Mouse (Mus musculus): ENCODE results near the gene Trim7.
A peak's percentile ranks its signal among the peaks of the same experiment; 100 is the strongest.
"Not testable (repeated sequence)": the region's sequence is repeated elsewhere in the genome, so short reads cannot be mapped to it uniquely, and the experiment has no call there.

Trim7 gene

DNA sequence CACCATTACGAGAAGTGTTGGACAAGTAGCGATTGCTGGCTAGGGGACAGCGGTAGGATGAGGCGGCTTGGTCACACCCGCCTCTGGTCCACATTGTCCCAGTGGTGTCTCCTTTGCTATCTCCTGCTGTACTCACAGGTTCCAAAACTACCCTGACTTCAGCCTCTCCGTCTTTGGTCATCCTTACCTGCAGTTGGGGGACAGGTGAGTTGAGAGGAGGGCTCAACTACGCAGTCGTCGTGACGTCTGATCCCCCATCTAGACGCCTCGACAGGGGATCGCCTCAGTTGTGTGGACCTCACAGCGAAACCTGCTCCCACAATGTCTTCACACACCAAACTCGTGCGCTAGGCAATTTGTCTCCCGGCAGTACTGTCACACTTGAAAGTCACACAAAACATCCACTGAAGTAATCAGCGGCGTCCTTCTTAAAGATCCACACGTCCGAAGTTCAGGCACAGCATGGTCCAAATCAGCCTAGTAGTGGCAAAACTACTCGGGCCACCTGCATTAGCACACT is 1.6 kb upstream of the Trim7 start:
- DNase-seq (ENCODE audit: low spot score), result no peak

DNA sequence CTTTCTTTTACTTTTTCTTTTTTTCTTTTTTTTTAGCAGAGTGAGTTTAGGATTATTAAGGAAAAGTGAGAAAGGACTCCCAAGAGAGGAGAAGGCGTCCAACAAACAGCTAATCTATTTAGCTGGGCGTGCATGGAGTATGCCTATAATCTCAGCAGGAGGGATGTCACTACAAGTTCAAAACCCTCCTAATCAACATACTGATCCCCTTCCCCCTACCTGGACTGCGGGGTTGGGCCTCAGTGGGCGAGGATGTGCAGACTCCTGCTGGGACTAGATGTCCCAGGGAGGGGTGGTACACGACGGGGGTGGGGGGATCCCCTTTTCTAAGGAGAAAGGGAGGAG is 784 bp downstream of the Trim7 start:
- DNase-seq (ENCODE audit: low spot score), result no peak

DNA sequence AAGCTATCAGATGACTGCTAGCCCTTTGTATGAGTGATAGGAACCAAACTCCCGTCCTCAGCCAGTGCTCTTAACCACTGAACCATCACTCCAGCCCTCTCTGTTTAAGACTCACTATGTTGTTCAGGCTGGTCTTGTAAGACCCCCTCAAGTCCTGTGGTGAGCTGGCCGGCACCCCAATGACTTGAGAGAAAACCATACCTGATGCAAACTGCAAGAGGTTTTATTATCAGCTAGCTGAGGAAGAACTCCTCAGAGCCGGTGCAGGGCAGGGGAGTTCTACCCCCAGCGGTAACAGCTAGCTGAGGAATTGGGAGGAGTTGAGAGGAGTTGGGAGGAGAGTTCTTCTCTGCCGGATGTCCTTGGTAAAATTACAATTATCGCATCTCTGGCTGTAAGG is 2.0 kb downstream of the Trim7 start:
- no peak for DNase-seq (ENCODE audit: low spot score)

DNA sequence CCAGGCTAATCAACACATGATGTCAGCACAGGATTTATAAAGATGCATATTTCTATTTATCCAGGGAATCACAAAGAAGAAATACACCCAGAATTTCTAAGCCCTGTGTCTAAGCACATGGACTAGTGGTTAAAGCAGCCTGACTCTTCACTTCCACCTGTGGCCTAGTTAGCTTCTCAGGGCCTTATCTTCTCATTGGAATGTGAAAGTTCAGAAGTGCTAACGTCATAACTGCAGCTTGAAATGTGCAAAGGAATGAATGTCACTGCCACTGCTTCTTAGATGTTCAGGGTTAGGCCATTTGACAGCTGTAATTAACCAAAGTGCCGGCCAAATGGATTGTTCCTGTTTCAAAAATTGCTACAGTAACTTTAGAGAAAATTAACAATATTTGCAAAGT is 4.3 kb downstream of the Trim7 start:
- no peak for DNase-seq (ENCODE audit: low spot score)

DNA sequence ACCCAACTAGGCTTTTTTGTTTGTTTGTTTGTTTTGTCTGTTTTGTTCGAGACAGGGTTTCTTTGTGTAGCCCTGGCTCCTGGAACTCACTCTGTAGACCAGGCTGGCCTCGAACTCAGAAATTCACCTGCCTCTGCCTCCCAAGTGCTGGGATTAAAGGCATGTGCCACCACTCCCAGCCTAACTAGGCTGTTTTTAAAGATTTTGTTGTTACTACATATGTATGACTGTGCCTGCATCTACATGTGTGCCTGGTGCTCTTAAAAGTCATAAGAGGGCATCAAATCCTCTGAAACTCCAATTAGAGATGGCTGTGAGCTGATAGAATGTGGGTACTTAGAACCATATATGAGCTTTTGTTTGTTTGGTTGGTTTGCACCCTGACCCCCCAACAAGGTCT is 5.3 kb downstream of the Trim7 start:
- DNase-seq (ENCODE audit: low spot score), result no peak

DNA sequence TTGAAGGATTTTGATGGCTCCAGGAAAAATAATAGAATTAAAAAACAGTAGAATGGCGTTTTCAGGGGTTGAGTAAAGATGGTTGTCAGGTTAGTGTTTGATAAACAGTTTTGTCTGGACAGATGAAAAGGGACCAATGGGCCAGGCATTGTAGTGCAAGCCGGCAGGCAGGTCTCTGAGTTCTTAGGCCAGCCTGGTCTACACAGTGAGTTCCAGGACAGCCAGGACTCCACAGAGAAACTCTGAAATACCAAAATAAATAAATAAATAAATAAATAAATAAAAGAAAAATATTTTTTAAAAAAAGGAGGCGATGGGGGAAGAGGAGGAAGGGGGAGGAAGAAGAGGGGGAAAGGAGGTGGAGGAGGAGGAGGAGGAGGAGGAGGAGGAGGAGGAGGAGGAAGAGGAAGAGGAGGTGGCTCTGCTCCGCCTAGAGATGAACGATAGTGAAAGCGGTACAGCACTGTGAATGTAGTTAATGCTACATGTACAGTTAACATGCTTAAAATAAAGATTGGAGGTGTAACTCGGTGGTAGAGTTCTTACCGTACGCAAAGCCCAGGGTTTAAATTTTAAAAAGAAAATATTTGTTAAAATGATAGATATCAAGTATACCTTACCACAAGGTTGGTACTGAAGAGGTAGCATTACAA is 7.3 kb downstream of the Trim7 start:
- DNase-seq (ENCODE audit: low spot score), result no peak

DNA sequence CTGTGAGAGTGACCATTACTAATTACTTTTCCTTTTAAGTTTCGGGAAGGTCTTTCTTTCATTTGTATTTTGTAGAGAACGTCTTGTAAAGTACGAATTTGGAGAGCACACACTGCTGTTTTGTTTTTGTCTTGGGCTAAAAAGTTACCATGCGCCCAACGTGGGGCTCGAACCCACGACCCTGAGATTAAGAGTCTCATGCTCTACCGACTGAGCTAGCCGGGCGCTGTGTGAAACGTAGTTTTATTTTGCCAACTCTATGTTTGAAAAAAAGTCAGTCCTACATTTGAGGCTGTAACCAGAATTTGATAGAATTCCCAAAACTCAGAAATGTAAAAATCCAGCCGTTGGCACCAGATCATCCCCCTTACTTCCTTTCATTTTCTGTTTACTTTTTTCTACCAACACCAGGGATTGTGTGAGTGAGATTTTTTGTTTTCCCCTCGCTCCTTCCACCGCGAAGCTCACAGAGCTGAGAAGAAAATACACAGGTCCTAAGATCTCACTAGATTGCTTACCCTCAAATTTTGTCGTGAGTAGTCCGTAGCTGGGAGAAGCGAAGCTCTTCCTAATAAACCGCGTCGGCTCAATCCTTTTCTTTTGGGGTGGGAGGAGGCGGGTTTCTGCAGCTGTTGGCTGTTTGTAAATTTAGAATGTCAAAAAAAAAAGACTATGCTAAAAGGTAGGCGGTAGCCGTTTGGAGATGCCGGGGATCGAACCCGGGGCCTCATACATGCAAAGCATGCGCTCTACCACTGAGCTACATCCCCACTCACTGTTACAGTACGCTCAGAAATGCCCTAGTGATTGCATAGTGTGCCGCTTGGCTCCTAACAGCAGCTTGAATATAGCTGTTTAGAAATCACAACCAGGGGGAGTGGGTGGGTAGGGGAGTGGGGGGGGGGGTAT is 8.0 kb downstream of the Trim7 start:
- peak; percentile 77 for DNase-seq (ENCODE audit: low spot score)

DNA sequence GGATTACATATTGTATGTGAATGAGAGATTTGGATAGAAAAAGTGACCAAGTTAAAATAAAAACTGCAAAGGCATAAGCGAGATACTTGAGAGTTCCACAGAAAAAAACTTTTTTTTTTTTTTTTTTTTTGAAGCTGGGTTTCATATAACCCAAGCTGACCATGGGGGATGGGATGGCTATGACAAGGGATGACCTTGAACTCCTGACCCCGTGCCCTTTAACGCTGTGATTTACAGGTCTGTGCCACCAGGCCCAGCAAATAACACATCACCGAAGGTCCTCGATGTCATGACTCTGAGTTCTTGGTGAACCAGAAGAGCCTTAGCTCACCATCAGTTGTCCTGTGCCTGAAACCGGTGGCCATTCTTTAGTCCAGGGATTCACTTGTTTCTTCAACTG is 10.0 kb downstream of the Trim7 start:
- no peak for DNase-seq (ENCODE audit: low spot score)

DNA sequence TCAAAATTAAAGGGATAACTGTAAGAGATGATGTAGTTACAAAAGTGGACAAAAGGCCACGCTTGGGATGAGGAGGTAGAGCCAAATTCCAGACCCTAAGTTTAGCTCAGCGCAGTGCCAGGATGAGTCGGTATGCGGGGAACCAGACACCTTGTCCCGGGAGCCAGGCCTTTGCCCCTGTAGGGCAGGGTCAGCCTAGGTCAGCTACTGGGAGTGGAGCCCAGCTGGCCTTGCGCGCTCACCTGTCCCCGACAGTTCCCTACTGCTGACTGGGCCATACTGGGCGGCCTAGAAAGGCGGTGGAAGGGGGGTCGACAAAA is 11.0 kb downstream of the Trim7 start:
- DNase-seq (ENCODE audit: low spot score), result no peak

DNA sequence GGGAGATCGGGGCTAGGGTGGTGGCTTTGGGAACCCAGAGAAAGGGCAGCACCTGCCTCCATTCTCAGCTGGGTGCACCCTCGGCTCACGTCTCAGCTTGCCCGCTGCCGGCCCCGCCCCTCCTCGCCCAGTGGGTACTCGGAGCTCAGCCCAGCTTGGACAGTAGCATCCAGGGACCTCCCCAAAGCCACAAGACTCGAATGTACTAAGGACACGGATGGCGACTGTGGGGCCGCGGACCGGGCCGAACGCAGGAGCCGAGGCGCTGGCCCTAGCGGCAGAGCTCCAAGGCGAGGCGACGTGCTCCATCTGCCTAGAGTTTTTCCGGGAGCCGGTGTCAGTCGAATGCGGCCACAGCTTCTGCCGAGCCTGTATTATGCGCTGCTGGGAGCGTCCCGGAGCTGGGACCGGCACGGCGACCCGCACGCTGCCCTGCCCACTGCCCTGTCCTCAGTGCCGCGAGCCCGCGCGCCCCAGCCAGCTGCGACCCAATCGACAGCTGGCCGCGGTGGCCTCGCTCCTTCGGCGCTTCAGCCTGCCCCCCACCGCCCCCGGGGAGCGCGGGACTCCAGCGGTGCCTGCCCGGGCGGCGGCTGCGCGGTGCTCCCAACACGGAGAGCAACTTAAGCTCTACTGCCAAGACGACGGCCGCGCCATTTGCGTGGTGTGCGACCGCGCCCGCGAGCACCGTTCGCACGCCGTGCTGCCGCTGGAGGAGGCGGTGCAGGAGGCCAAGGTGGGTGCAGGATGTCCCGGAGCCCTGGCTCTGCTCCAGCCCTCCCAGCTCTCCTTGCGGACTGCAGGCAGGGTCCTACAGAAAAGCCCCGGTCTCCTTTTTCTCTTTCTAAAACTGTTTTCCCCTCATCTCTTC is 11.6 kb downstream of the Trim7 start:
- peak; percentile 50 for DNase-seq (ENCODE audit: low spot score)

DNA sequence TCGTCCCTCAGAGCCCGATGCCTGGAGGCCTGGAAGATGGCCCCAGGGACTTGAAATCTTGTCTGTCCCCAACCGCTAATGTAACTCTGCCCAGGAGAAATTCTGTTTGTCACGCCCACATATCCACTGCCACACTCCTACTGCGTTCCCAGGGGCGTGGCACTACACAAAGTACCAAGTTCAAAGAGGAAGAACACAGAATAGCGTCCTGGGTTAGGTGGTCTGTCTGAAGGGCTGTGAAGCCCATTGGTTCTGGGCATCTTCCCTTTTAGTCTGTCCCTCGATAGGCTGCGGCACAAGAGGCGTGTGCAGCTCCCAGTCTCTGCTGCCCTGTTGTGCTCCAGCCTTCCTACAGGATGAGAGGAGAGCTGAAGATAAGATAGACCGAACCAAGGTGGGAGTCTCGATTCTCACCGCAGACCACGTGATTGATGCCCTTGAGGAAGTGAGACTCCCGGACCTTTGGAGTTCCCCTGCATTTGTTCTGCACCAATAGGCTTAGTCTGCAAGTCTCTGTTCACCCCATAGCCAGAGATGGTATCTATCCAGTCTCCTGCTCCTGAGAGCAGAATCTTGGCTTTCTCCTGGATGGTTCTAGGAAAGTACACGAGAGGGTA is 12.3 kb downstream of the Trim7 start:
- DNase-seq (ENCODE audit: low spot score), result peak; percentile 42

DNA sequence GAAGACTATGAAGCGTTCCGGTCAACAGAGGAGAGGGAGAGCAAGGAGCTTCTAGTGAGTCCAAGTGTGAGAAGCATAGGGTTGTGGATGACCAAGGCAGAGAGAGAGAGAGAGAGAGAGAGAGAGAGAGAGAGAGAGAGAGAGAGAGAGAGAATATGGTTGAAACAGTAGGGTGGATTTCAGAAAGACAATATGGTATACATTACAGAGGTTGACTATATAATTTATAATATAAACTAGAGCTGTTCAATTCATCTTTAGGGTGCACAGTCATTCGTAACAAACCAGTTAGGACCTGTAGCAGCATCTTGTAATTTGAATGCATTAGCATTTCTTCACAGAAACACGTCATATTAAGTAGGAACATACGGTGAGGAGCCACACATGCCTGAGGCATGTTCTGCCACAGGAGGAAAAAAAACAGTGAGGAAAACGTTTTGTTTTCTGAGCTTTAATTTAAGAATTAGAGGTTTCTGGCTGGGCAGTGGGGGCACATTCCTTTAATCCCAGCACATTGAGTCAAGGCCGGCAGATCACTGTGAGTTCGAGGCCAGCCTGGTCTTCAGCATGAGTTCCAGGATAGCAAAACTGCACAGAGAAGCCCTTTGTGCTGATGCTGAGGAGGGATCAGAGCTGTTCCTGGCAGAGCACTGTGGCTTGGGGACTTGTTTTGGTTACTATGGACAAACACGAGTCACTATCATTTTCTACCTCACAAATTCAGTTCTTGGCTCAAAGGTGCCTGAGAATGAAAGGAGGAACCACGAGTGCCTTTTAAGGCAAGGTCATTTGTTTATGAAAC is 13.1 kb downstream of the Trim7 start:
- no peak for DNase-seq (ENCODE audit: low spot score)

DNA sequence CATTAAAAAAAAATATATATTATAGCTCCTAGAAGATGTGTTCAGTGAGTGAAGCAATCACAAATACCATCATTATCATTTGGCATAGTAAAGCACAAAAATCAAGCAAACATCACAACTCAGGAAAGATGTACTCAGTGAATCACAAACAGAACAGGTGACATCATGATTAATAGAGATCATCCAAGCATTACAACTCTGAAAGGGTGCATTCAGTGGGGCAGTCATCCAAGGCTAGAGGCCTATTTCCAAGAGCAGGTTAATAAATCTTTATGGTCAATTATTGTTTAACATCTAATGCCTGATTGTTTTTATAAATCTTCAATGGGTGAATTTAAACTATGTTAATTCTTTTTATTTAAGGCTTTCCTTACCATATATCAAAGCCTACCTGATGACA is 14.9 kb downstream of the Trim7 start:
- no peak for DNase-seq (ENCODE audit: low spot score)

DNA sequence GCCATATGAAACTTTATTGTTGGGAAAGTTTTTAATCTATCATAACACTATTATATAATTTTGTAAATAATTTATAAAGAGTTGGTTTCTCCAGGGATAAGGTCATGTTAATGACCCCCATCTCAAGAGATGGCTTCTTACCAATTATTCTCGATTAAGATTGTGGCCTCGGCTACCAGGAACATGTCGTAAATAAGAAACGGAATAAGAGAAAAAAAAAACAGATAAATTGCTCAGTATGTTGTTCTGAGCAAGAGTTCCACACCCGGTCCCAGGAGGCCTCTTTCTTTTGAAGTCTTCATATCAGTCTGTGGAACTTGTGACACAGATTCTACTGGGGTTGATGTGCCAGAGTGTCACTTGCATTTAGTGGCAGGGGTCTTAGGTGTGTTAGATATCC is 15.3 kb downstream of the Trim7 start:
- DNase-seq (ENCODE audit: low spot score), result no peak

DNA sequence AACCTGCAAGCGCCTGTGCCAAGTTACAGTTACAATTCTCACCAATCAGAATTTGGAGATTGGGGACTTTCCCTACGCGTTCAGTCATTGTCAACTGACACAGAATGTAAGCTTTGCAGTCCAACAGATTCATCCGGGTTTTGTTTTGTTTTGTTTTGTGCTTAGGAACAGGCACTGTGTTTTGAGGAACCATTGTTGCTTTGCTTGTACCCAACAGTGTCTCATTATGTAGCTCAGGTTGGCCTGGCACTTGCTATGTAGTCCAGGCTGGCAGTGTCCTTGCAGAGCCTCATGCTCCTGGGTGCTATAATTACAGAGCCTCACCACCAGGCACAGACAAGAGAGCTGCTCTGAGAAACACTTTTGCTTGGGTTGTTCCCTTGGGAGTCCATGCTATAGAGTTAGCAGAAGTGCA is 16.4 kb downstream of the Trim7 start:
- DNase-seq (ENCODE audit: low spot score), result no peak

DNA sequence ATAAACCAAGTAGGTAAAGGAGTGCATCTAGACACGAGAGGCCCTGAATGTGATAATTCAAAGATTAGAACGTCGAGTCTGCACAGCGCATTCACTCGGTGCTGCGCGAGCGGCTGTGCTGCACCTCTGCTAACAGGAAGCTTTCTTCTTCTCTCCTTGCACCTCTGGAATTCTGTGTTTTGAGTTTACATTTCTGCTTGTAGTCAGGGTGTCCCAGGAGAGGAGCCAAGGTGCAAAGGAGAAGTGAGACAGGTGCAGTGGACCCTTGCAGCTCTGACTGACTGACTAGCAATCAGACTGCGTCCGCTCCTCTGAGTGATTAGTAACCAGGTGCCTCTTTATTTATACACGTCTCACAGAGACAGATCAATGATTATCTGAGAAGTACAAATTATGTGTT is 17.3 kb downstream of the Trim7 start:
- no peak for DNase-seq (ENCODE audit: low spot score)

DNA sequence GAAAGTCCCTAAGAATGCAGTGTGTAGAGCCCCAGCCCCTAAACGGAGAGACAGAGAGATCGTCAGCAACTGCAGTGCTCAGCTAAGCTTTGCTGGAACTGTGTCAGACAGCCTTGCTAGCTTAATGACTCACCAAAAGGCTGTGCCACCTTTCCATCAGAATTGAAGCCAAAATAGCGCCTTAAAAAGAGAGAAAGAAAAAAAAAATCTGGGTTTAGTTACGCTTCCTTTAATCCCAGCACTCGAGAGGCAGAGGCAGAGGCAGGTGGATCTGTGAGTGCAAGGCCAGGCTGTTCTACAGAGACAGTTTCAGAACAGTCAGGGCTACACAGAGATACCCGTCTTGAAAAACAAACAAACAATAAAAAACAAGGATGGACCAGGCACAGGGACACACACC is 18.4 kb downstream of the Trim7 start:
- no peak for DNase-seq (ENCODE audit: low spot score)

DNA sequence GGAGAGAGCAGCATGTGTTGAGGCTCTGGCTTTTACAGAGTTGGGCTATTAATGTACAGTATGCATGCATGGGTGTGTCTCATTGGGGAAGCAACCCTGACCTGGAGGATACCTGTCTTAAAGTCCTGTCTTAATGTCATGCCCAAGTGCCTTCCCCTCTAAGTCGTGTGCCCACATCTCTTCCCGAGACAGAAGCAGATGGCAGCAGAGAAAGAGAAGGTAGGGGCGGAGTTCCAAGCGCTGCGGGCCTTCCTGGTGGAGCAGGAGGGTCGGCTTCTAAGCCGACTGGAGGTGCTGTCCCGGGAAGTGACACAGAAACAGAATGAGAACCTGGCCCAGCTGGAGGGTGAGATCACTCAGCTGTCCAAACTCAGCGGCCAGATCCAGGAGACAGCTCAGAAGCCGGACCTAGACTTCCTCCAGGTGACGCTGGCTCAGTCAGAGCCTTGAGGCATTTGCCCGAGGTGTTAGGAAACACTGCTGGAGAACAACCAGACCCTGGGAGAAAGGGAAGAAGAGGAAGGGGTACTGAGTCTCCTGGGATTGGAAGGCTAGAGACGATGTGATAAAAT is 19.4 kb downstream of the Trim7 start:
- DNase-seq (ENCODE audit: low spot score), result no peak

DNA sequence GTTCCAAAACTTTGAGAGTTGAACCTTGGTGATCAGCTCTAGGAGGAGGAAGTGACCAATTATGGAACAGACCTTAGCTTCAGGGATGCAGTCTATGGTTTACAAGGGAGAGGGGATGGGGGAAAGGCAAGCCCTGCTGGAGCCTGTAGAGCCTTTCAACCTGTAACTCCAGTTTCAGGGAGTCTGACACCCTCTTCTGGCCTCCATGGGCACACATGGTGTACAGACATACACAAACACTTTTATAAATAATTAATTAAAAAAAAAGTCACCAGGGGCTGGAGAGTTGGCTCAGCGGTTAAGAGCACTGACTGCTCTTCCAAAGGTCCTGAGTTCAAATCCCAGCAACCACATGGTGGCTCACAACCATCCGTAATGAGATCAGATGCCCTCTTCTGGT is 20.4 kb downstream of the Trim7 start:
- DNase-seq (ENCODE audit: low spot score), result not testable (repeated sequence)

DNA sequence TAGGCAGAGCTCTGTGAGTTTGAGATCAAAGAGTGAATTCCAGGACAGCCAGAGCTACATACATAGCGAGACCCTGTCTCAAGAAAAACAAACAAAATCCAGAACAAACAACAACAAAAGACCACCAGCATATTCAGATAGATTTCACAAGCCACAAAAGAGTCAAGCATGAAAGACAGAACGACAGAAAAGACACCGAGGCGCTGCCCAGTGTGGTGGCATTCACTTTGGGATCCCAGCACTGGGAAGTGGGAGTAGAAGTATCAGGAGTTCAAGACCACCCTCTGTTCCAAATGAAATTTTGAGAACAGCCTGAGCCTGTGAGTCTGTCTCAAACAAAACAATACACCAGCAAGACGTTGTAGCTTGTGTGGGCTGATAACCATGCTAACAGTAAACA is 20.9 kb downstream of the Trim7 start:
- DNase-seq (ENCODE audit: low spot score), result no peak

DNA sequence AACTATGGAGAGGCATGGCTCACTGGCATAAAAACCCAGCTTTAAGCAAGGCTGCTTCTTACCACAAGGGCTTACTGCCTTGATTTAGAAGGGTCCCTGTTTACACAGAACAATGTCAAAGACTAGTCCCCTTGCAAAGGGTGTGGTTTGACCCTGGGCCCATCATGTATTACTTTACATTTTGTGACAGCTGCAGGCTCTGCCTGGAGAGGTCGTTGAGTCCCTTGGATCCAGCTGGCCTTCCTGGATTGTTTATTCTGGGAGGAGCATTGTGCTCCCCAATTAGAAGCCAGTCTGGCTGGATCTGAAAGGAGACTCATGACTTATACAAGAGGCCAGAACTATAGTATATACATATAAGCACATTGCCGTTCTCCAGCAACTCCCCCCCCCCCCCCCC is 24.3 kb downstream of the Trim7 start:
- no peak for DNase-seq (ENCODE audit: low spot score)

Measured in ovary, adult 18-20 months (tissue).